Mouse (Mus musculus): ENCODE data around the gene Inha. TPM values are rescaled to one million over a fixed set of nuclear protein-coding genes. Genes with fewer than 3 reads are reported as not detected.

Inha gene
- polyA plus RNA-seq, 2 experiments from 2014 or later: not detected

DNA sequence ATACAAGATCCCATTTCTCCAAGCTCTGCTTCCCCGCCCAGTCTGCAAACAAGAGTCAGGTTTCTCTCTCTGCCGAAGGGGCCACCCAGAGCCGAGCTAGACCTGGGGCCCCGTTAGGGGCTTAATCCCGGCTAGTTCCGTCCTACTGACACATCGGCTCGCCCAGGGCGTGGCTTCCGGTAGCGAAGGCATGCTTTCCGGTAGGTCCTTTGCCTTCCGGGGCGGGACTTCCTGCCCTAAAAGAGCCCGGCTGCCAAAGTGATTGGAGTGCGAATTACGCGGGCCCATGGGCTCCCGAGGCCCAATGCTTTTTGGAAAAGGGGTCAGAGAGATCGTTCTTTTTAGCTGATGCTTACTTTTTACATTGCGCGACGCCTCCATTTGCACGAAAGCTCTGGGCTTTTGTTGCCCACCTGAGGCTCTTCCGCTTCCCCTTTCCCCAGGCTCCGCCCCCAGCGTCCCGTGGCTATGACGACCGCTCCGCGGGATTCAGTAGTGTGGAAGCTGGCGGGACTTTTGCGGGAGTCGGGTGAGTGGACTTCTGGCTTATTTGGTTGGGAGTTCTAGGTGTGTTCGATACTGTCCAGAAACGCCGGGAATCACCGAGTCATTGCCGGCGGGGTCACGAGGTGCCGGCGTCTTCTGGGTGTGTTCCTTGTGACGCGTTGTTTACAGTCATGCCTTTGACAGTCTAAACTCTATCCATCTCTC, 14.6 kb downstream of the Inha start, which contains the start of gene Stk11ip:
TSS of gene Stk11ip (plus strand) at position 209 of the 711 bp plus-strand sequence.
- ATAC-seq: peak; percentile 94

DNA sequence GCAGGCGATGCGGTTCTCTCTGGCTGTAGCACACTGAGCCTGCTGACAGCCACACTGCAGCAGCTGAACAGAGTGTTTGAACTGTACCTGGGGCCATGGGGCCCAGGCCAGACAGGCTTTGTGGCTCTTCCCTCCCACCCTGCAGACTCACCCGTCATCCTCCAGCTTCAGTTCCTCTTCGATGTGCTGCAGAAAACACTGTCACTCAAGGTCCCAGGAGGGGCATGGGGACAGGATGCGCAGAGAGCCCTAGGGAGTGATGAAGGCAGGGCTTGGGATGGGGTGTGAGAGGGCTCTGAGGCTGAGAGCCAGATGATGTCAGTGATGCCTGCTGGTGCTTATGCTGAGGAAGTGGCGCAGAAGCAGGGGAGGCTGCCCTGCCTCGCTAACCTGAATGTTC, 17.8 kb downstream of the Inha start:
- ATAC-seq: no peak

DNA sequence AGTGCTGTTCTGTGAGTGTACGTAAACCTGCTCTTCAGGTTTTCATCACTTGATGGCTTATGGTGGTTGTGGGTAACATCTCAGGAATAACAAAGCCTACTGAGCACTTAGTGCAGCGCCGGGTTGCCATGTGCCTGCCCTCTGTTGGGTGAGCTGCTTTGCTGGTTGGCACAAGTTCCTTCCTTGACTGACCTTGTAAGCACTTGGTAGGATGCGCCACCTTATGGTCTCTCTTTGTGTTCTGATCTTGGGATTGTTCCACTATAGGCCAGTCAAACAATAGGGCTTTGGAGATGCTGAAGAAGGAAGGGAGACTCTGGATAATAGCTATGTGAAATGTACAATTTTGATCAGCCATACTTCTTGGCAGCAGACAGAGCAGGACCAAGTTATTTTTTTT, 23.7 kb downstream of the Inha start:
- ATAC-seq: no peak

- ATAC-seq: no peak
Measured at GRCm38 (mm10) chr1:75532280-75533172, 25.6 kb downstream of the Inha start.

GRCm38 (mm10) chr1:75533325-75534252, 26.7 kb downstream of the Inha start:
- ATAC-seq: no peak

- ATAC-seq: no peak
Measured at GRCm38 (mm10) chr1:75537587-75537986, 30.7 kb downstream of the Inha start.

DNA sequence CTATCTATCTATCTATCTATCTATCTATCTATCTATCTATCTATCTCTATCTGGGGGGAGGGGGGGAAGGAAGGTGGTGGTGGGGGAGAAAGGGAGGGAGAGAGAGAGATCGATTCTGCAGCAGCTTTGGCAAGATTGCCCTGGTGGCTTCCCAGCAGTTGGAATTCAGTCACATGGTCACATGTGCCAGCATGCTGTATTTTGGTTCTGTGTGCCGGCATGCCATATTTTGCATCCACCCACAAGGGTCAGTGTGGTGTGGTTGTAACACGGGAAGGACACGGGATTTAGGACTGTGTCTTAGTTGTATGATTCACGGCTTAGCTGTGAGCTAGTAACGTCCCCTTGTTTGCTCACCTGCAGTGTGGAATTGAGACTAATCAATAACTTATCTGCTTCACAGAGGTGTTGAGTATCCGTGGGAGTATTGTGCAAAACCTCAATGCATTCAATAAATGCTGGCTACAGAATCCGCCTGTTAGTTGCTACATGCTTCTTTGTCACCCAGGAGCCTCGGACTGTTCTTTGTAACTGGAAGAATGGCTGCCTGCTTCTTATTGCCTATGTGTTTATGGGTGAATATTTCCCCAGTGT, 31.8 kb downstream of the Inha start:
- ATAC-seq: no peak

- ATAC-seq: no peak
Measured at GRCm38 (mm10) chr1:75541496-75541895, 34.6 kb downstream of the Inha start.

GRCm38 (mm10) chr1:75544351-75544750, 37.5 kb downstream of the Inha start:
- ATAC-seq: no peak

- ATAC-seq: no peak
Measured at GRCm38 (mm10) chr1:75545965-75546956, 39.4 kb downstream of the Inha start, which contains the start of gene Slc4a3. Gene Slc4a3, plus strand, starts transcription at chr1:75546266.

DNA sequence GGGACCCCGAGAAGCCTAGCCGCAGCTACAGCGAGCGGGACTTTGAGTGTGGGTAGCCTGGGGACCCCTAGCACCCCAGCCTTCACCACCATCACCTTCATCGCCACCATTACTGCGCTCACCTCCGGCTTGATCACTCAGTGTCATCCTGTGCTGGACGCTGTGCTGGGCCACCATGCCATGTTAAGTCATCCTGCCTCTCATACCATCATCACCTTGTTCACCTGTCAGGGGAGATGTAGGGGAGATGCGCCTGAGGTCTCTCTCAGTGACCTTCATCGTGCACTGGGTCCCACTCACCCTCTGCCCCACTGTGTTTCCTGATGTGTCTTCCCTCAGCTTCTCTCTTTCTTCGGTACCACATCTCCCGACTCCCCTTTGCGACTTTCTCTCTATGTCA, 40.5 kb downstream of the Inha start:
- no peak for ATAC-seq

DNA sequence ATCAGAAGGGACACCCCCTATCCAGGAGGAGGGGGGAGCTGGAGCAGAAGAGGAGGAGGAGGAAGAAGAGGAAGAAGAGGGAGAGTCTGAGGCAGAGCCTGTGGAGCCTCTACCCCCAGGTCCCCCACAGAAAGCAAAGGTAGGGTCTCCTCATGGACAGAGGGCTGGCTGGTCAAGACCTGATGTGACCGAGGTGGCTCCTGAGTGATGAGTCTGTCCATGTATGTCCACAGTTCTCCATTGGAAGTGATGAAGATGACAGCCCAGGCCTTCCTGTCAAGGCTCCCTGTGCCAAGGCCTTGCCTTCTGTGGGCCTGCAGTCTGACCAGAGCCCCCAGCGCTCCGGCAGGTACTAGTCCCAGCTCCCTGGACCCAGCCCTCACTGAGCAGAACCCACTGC, 41.2 kb downstream of the Inha start:
- ATAC-seq: no peak

DNA sequence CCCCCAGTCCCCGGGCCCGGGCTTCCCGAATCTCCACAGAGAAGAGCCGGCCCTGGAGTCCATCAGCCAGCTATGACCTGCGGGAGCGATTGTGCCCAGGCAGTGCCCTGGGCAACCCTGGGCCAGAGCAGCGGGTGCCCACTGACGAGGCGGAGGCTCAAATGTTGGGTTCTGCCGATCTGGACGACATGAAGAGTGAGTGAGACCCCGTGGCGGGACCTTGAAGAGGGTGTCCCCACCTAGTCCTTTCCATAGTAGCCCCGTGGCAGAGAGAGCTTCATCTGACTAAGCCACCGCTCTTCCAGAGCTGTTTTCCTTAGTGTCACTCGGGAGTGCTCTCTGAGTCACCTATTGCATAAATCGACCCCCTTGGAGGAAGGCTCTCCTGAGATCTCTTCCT, 42.0 kb downstream of the Inha start:
- ATAC-seq: no peak

DNA sequence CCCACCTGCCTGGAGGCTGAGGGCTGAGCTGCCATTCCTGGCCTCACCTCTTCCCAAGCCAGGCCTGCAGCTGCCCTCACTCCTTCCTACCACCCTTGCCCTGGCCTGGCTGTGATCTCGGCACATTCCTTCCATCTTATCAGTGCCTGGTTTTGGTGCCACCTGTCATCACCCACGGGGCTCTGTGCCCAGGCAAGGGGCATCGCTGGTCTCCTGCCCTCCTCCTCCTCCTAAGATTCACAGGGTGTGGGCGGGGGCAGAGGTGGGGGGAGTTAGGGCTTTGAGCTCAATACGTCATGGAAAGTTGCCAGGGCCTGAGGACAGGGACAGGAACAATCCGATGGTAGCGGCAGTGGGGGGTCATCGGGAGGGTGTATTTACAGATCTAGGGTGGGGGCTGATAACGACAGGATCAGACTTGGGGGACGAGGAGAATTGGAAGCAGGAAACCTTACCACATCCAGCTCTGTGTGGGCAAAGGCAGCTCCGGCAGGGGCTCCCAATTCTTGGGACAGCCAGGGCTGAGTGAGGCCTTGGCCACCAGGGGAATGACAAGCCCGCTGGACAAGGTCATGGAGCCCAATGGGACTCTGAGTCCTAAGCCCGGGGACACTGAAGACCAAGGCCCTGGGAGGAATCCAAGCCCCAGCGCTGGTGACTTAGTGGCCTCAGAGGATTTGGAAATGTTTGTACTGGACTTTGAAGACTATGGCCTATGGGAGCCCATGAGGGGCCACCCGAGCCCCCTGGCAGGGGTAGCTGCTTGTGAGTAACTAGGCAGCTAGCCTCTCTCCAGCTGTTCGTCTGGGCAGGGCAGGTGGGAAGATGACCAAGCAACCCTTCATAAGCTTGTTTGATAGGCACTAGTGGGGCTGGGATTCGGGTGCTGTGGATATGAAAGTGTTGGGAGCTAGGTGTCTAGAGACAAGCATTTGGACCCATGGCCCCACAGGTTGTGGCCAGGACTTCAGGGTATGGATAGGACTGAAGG, 42.7 kb downstream of the Inha start:
- ATAC-seq: no peak

GRCm38 (mm10) chr1:75550586-75550985, 43.7 kb downstream of the Inha start:
- no peak for ATAC-seq

GRCm38 (mm10) chr1:75555680-75556079, 48.8 kb downstream of the Inha start:
- ATAC-seq: no peak

DNA sequence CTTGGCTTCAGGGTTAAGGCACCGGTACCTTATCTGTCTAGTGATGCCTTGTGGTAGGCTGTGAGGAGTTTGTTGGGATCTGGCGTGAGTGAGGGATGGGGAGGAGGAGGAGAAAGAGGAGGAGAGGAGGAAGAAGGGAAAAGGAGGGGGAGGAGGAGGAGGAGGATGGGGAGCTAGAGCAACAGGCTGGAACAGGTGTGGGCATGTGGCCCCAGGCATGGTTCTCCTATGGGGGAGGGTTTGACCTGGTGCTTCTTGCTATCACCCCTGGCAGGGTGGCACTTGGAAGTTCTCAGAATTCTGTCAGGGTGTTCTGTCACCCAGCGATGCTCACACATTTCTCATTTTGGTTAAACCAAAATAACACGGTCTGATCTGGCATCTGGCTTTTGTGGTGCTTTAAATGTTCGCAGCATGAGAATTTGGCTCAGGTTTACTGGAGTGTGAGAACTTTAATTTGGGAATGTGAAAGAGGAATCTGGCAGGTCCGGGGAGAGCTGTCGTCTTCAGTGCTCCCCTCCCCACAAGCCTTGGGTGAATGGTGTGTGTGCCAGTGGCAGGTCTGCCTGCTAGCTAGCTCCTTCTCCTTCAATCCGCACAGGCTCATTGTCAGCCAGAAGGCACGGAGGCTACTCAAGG, 49.4 kb downstream of the Inha start:
- no peak for ATAC-seq

DNA sequence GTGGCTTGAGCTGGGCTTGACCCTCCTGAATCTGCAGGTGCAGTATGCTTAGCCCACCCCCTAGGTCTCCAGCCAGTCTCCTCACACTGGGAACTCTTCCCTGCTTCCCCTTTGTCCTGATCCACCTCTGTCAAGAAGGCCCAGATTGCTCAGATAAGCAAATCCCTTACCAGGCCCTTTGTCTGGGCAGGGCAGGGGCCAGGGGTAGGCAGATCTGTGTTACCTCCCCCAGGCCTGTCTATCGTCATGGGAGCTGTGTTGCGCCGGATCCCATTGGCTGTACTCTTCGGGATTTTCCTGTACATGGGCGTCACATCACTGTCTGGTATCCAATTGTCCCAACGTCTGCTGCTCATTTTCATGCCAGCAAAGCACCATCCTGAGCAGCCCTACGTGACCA, 50.2 kb downstream of the Inha start:
- no peak for ATAC-seq

Measured in CD4-positive, CD25-positive, alpha-beta regulatory T cell, adult 4 months (primary cell).